Mouse (Mus musculus) liver, postnatal 0 days (tissue): ENCODE results near the gene Zbtb48. TPM values are rescaled to one million over a fixed set of nuclear protein-coding genes. Genes with fewer than 3 reads are reported as not detected.

Experiments used
- ATAC-seq: fragments of 200-750 bp; cut with Nextera tagmentation; 2 replicates; pipeline ENCODE4 v1.8.0; 2017; ENCODE audit warnings: mild to moderate bottlenecking, moderate library complexity
- DNase-seq: peaks from one replicate; pipeline ENCODE4 v3.0.0-alpha.2; 2016
- H3K27ac ChIP-seq: fragments of 300-500 bp; sonication (generic); 2 replicates; pipeline ENCODE4 v1.5.1; 2014; ENCODE audit warnings: antibody characterized with exemption, moderate library complexity, mild to moderate bottlenecking, low read depth
- H3K27me3 ChIP-seq: fragments of 300-500 bp; sonication (generic); 2 replicates; pipeline ENCODE4 v1.6.1; 2014; ENCODE audit warnings: low read length, control low read depth, mixed read lengths; ENCODE audit not compliant: insufficient read depth
- H3K36me3 ChIP-seq: fragments of 300-500 bp; sonication (generic); replicated peaks from 2 replicates; pipeline ENCODE4 v1.6.1; 2014; ENCODE audit warnings: mild to moderate bottlenecking, control low read depth, low read length, moderate library complexity, mixed read lengths; ENCODE audit not compliant: insufficient read depth
- H3K4me1 ChIP-seq: fragments of 300-500 bp; sonication (generic); 2 replicates; pipeline ENCODE4 v1.6.1; 2014; ENCODE audit warnings: antibody characterized with exemption, mild to moderate bottlenecking, control low read depth; ENCODE audit not compliant: insufficient read depth
- H3K4me2 ChIP-seq: fragments of 300-500 bp; sonication (generic); 2 replicates; pipeline ENCODE4 v1.6.1; 2014; ENCODE audit warnings: low read depth, mild to moderate bottlenecking, low read length, moderate library complexity, mixed read lengths
- H3K4me3 ChIP-seq: fragments of 300-500 bp; sonication (generic); 2 replicates; pipeline ENCODE4 v1.5.1; 2014; ENCODE audit warnings: low read depth, low read length
- H3K9ac ChIP-seq: fragments of 300-500 bp; sonication (generic); replicated peaks from 2 replicates; pipeline ENCODE4 v1.6.1; 2014; ENCODE audit warnings: mild to moderate bottlenecking, moderate library complexity
- H3K9me3 ChIP-seq: fragments of 300-500 bp; sonication (generic); 2 replicates; pipeline ENCODE4 v1.6.1; 2016; ENCODE audit warnings: mild to moderate bottlenecking, control low read depth, low read length, mixed read lengths
- CTCF ChIP-seq: sonication (generic); IDR thresholded peaks from 2 replicates; pipeline ENCODE4 v1.5.1; 2016; ENCODE audit warnings: antibody characterized with exemption, low read depth
- EP300 ChIP-seq: IDR thresholded peaks from 2 replicates; pipeline ENCODE4 v1.6.1; 2016; ENCODE audit warnings: antibody characterized with exemption, low read depth, mild to moderate bottlenecking
- WGBS: fragments of 180-500 bp; shearing (Covaris S2); extraction: QIAGEN DNeasy Blood & Tissue Kit; methylation state at CpG from one replicate; pipeline ENCODE4 v1.1.7; 2014; ENCODE audit not compliant: insufficient replicate concordance; 5-methylcytosine and 5-hydroxymethylcytosine counted together
- polyA plus RNA-seq: library from polyadenylated mRNA; unstranded; fragments of >200 nt; fragmentation: Nextera tagmentation; extraction: Ambion mirVana; gene quantifications from 2 replicates; pipeline ENCODE4 v1.2.1, GENCODE M21; 2015

The Zbtb48 gene
- polyA plus RNA-seq, 1 experiment from 2014 or later = 7.4 TPM

GRCm38 (mm10) chr4:152070494-152071396 is 43.3 kb upstream of the Zbtb48 start:
- no peaks in the 10 kb centered on the region for H3K36me3 ChIP-seq
- no peaks in the 10 kb centered on the region for H3K4me1 ChIP-seq
- no peak overlapping the region for H3K4me3 ChIP-seq
- 53% methylated on average over 11 of the region's 11 CpGs for WGBS
- H3K9me3 ChIP-seq = no peaks in the 10 kb centered on the region
- no peak overlapping the region for H3K27ac ChIP-seq
- H3K4me2 ChIP-seq = no peak overlapping the region
- ATAC-seq (no peak), DNase-seq (no peak)
- H3K27me3 ChIP-seq = no peaks in the 10 kb centered on the region
- no peak overlapping the region for H3K9ac ChIP-seq
- no peak for TF ChIP-seq CTCF
- TF ChIP-seq EP300 = no peak

- DNase-seq (no peak), ATAC-seq (no peak)
- 77% methylated on average over 3 of the region's 3 CpGs for WGBS
- H3K4me3 ChIP-seq = no peak overlapping the region
- no peaks in the 10 kb centered on the region for H3K4me1 ChIP-seq
- H3K36me3 ChIP-seq = no peaks in the 10 kb centered on the region
- H3K9me3 ChIP-seq = no peaks in the 10 kb centered on the region
- no peaks in the 10 kb centered on the region for H3K27me3 ChIP-seq
- no peak overlapping the region for H3K4me2 ChIP-seq
- H3K27ac ChIP-seq = no peak overlapping the region
- H3K9ac ChIP-seq = no peak overlapping the region
- TF ChIP-seq CTCF (no peak), EP300 (no peak)
Measured at GRCm38 (mm10) chr4:152069245-152069644, 41.8 kb upstream of the Zbtb48 start.

- no peak for ATAC-seq
- Histone ChIP-seq H3K4me1 (no peaks in the 10 kb centered on the region), H3K4me3 (no peak overlapping the region), H3K27ac (no peak overlapping the region), H3K9ac (no peak overlapping the region), H3K4me2 (no peak overlapping the region), H3K27me3 (no peaks in the 10 kb centered on the region), H3K36me3 (no peaks in the 10 kb centered on the region), H3K9me3 (no peaks in the 10 kb centered on the region)
- 78% methylated on average over 6 of the region's 6 CpGs for WGBS
- TF ChIP-seq EP300 (no peak), CTCF (no peak)
- no peak for DNase-seq
Measured at GRCm38 (mm10) chr4:152068166-152068724, 40.8 kb upstream of the Zbtb48 start.

- ATAC-seq = no peak
- H3K4me1 ChIP-seq = 0 out of 2 replicates have a peak, but pooled peaks cover 2% of the 10 kb centered on the region
- no peak overlapping the region for H3K9ac ChIP-seq
- no peak overlapping the region for H3K4me3 ChIP-seq
- no peak overlapping the region for H3K27ac ChIP-seq
- H3K4me2 ChIP-seq = no peak overlapping the region
- TF ChIP-seq EP300 = no peak
- H3K9me3 ChIP-seq = no peaks in the 10 kb centered on the region
- no peaks in the 10 kb centered on the region for H3K27me3 ChIP-seq
- DNase-seq = no peak
- no peaks in the 10 kb centered on the region for H3K36me3 ChIP-seq
Measured at GRCm38 (mm10) chr4:152067280-152067679, 39.8 kb upstream of the Zbtb48 start.

GRCm38 (mm10) chr4:152062390-152063110 is 35.1 kb upstream of the Zbtb48 start:
- 51% methylated on average over 9 of the region's 9 CpGs for WGBS
- DNase-seq (no peak), ATAC-seq (peak; percentile 90)
- Histone ChIP-seq H3K9ac (no peak overlapping the region), H3K27ac (no peak overlapping the region), H3K4me1 (0 out of 2 replicates have a peak, but pooled peaks cover 3% of the 10 kb centered on the region), H3K4me3 (no peak overlapping the region), H3K27me3 (no peaks in the 10 kb centered on the region), H3K36me3 (peaks cover 23% of the 10 kb centered on the region), H3K9me3 (no peaks in the 10 kb centered on the region), H3K4me2 (no peak overlapping the region)
- TF ChIP-seq CTCF (no peak), EP300 (no peak)

- H3K4me2 ChIP-seq = no peak overlapping the region
- H3K36me3 ChIP-seq = peaks cover 70% of the 10 kb centered on the region
- H3K4me3 ChIP-seq = no peak overlapping the region
- DNase-seq (no peak), ATAC-seq (no peak)
- TF ChIP-seq EP300 = no peak
- TF ChIP-seq CTCF = no peak
- H3K9me3 ChIP-seq = no peaks in the 10 kb centered on the region
- H3K4me1 ChIP-seq = peaks cover 10% of the 10 kb centered on the region
- no peak overlapping the region for H3K27ac ChIP-seq
- H3K9ac ChIP-seq = no peak overlapping the region
- H3K27me3 ChIP-seq = no peaks in the 10 kb centered on the region
- 75% methylated on average over 6 of the region's 6 CpGs for WGBS
Measured at GRCm38 (mm10) chr4:152044609-152045008, 17.1 kb upstream of the Zbtb48 start.
